Mouse (Mus musculus) stomach, postnatal 0 days (tissue): ENCODE data around the gene Lilr4b.

Experiments used
- CTCF ChIP-seq: IDR thresholded peaks from 2 replicates; pipeline ENCODE4 v1.5.1; 2016; ENCODE audit warnings: antibody characterized with exemption, low read depth, mild to moderate bottlenecking, moderate library complexity
- EP300 ChIP-seq: optimal IDR thresholded peaks from 2 replicates; pipeline ENCODE3; 2016; ENCODE audit warnings: antibody characterized with exemption

- TF ChIP-seq CTCF (no peak), EP300 (no peak)
Measured at GRCm38 (mm10) chr10:51456369-51456768, 24.1 kb upstream of the Lilr4b start.
